Mouse (Mus musculus): ENCODE results near the gene Cdc123.
A peak's percentile ranks its signal among the peaks of the same experiment; 100 is the strongest.

The Cdc123 gene

DNA sequence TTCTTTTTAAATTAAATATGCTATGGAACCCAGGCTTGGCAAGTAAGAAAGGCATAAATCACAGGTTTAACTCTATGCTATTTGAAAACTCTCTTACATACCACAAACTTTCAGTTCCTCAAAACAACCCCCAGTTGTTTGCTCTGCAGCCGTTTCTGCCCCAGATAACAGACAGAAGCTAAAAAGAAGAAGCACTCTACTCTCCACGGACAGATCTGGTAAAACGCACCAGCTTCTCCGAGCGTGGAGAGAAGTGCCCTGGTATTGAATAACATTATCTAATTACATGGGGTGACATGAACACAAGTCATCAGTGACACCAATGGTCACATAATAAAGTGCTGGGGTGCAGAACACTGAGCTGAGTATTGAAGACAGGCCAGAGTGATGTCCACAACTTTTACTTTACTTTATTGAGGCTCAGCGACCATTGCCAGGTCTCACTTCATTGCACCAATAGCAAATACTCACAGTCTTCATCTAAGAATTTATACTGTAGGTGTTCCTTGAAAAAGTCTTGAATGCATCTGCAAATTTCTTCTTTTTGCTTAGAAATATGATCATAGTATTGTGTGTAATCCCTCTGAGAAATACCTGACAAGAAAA, 40.4 kb downstream of the Cdc123 start:
- no peak for DNase-seq (ENCODE audit: low read depth)

DNA sequence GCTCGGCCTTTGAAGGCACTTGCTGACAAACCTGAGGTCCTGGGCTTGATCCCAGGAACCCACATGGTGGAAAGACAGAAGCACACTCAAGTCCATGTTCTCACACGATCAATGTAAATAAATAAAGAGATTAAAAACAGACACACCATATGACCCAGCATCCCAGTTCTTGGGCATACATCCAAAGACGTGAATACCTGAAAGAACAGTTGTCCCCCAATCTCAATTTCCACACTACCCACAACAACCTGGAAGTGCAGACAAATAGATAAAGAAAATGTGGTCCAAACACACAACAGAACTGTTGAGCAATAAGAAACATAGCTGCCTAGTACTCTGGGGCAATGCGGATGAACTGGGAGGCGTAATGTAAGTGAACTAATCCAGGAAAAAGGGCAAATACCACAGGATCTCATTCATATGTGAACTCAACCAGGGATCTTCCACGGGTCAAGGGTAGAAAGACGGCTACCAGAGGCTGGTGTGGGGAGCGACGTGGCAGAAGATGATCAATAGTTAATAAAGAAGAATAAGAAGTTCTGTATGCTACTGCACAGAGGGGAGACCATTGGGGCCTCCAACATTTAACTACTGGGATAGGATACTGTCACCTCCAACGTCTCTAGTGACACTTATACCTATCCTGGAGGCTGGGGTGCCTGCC, 42.9 kb downstream of the Cdc123 start:
- no peak for DNase-seq (ENCODE audit: low read depth)

DNA sequence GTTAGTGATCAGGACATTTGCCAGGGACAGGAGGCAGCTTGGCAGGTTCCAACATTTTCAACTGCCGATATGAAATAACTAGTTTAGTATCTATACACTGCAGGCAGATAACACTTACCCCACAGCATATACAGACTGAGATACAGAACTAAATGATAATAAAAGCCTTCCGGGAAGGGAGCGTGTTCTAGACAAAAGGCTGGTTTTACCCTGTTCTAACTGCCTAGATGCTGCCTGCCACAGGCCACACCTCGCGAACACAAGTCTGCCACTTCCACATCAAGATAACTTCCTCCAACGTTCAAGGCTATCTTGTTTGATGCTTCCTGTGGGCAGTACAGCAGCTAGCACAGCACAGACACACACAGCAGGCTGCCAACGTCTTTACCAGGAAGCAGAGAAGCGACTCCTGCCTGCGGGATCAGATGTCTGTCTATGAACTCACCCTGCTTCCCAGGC, 43.8 kb downstream of the Cdc123 start:
- DNase-seq (ENCODE audit: low read depth): no peak

DNA sequence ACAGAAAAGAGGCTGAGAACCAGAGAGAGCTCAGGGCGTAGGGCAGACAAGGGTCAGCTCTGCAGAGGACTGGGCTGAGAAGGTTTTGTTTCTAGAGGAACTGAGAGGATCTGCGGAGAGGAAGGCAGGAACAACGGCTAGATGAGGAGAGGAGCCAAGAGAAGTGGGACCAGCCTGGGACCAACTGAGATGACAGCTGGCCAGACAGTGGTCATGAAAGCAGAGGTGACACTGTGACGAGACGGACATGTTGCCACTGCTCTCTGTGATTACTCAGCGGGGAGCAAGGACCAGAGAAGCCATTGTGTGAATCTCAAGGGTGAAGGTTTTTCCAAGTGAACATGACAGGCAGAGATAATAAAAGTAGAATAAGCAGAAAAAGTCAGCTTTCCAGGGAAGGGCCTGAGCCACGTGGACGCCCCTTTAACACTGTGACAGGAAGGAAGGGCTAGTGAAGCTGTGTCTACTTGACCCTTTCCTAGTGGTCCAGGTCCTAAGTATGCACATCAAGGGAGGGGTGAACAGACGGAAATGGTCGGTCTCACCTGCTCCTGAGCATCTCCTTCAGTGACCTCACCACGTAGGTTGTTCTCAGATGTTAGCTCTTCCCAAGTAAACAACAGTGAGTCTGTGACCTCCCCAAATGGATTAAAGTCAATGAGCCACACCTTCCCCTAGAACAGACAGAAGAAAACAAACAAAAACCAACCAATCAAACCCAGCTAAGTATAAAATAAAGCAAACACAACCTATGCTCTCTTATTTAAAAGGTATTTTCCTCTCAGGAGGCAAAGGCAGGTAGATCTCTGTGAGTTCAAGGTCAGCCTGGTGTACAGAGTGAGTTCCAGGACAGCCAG, 46.9 kb downstream of the Cdc123 start:
- no peak for DNase-seq (ENCODE audit: low read depth)

DNA sequence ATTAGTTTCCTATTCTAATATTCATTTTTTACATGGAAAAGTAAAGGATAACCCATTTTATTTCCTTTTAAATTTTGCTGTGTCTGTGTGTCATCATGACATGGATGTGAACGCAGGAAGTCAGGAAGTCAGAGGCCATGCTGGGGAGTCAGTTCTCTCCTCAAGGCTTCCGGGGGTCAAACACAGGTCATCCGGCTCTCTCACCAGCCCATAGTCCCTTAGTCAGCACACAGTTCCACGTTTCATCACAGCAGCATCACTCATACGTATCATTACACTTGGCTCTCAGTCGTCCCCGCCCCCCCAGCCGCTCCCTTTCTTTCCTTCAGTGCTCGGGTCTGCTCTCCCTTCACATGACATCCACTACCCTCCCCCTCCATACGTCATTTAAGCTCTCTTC, 51.2 kb downstream of the Cdc123 start:
- no peak for DNase-seq (ENCODE audit: low read depth)

DNA sequence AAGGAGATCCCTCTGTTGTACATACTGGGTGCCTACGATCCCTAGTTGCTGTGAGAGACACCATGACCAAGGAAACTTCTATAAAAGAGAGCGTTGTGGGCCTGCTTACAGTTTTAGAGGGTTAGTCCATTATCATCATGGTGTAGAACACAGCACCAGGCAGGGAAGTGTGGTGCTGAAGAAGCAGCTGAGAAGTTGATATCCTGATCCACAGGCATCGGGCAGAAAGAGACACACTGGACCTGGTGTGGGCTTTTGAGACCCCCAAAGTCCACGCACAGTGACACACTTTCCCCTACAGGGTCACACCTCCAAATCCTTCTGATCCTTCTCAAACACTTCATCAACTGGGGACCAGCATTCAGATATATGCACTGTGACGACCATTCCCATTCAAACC, 52.9 kb downstream of the Cdc123 start:
- no peak for DNase-seq (ENCODE audit: low read depth)

DNA sequence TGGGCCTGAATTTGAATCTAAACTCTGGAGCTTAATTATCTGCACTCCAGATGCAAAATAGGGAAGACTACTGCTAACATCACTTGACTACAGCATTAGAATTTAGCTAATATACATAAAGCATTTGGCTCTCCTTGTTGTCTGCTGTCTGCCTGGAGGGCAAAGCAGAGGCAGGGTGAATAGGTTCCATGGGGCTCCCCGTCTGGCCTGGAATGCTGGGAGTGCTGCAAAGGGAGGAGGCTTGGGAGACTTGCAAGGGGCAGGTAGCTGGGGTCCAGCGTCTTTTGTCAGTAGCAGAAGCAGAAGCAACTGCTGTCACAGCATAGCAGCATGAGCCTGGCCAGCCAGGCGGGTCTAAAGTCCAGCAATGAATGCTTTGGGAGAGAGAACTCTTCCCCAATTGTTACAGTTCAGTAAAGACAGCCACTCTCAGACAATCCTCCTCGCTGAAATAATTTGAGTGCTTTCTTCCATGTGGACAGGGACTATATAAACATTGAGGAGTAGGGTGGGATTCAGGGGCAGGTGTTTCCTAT, 55.3 kb downstream of the Cdc123 start:
- no peak for DNase-seq (ENCODE audit: low read depth)

DNA sequence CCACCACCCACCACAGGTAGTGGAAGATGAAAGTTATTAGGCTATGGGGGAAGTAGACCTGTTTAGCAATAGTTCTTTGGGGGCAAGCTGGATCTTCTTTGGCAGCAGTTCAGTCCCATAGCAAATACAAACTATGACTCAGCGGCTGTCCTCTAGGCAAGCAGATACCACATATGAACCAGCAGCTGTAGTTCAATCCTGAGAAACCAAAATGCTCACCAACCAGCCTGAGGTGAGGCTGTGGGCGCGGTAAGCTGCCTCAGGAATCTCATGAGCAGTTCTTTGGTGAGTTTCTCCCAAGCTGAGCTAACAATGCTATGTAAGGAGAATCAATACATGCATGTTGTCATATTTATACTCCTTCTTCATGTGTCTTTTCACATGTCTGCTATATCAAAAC, 57.6 kb downstream of the Cdc123 start:
- no peak for DNase-seq (ENCODE audit: low read depth)

DNA sequence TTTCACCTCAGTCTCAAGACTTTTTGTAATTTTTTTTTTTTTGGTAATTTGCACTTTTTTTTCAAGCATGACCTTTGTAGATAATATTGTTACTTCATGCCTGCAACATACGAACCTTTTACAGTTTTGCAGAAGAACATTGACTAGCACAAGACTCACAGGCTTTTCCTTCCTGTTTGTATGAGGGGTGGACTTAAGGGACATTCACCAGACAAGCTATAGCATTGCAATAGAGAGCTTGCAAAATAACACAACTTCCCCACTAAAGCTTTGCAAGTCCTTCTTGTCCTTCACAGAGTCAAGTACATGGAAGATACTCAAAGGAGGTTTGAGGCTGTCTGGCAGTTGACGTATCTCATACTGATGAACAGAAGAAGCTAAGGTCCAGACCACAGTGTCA, 72.5 kb downstream of the Cdc123 start:
- DNase-seq (ENCODE audit: low read depth): no peak

DNA sequence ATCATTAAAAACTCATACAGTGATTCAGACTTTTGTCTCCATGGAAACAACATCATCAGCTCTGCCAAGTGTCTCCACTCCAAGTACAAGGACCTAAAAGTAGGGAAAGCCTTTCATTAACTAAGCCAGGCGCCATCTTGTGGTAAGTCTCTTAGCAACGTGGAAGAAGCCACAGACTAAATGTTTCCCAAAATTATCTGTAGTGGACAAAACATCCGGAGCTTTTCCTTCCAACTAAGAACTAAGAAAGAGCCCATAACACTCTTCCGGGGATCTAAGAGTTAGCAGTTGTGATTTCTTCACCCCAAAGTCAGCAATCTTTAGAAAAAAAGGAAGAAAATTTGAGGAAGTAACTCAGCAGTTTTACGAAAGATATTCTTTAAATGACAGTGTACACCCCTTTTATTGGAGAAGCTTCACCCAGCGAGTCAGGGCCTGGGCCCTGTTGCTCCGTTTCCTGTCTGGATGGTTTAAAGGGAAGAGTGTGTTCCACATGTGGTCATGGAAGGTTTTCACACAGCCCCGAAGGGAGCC, 74.2 kb downstream of the Cdc123 start:
- peak; percentile 92 for DNase-seq (ENCODE audit: low read depth)

DNA sequence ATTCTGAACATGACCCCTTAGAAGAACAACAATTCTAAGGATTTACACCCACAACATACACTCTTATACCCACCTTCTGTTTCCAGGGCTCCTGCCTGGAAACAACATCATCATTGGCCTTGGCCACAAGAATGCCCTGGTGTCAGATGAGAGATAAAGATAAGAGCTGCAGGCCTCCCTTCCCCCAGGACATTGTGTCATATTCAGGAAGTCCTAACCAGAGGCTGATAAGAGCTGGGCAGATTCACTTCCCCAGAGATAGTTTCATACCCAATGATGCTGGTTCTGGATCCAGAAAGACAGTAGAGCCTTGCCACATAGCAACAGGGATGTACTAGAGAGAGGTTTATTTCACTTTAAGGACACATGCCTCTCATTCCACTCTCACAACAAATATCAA, 75.3 kb downstream of the Cdc123 start:
- no peak for DNase-seq (ENCODE audit: low read depth)

DNA sequence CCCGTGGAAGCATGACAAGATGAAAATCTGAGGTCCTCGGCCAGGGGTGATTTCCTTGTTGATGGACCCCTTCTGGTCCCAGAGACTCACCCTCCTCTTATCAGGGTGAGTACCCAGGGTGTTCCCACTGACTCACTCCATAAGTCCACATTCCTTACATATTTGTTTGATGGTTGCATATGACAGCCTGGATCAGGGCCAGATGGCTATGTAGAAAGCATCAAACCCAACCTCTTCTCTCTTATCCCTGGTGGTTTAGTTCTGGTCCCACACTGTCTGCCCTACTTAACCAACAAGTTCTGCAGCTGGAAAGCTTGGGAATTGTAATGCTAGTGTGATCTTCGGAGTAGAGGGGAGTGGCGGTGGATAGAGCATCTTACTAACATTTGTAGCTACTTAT, 76.0 kb downstream of the Cdc123 start:
- peak; percentile 65 for DNase-seq (ENCODE audit: low read depth)

DNA sequence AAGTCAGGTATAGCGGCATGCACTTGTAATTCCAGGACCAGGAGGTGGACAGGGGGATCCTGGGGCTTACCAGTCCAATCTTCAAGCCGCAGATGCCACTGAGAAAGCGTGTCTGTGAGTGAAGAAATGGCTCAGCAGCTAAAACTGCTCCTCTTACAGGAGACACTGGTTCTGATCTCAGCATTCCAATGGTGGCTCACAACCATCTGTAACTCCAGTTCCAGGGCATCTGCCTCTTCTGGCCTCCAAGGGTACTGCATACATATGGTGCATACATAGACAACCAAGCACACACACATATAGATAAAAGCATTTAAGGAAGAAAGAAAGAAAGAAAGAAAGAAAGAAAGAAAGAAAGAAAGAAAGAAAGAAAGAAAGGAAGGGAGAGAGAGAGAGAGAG, 82.9 kb downstream of the Cdc123 start:
- no peak for DNase-seq (ENCODE audit: low read depth)

DNA sequence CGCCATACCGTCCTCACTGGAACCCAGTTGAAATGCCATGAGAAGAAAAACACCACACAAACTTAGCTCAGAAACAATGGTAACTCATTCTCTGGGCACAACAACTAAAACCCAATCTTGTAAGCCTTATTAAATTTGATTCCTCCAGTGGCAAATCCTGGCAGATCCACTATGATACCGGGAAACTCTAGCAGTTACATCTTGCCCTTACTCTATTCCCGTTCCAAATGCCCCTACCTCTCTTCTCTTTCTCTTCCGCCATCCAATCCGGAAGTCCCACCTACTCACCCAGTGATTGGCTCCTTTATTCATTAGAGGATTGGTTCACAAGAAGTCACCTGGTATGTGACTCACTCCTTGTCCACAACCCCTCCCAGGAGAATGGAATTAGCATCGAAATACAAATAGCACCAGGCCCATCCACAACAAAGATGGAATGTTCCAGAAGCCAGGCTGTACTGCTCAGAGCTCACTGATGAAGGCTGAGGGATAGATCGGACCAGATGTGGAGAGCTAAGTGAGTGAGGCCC, 84.4 kb downstream of the Cdc123 start:
- no peak for DNase-seq (ENCODE audit: low read depth)

DNA sequence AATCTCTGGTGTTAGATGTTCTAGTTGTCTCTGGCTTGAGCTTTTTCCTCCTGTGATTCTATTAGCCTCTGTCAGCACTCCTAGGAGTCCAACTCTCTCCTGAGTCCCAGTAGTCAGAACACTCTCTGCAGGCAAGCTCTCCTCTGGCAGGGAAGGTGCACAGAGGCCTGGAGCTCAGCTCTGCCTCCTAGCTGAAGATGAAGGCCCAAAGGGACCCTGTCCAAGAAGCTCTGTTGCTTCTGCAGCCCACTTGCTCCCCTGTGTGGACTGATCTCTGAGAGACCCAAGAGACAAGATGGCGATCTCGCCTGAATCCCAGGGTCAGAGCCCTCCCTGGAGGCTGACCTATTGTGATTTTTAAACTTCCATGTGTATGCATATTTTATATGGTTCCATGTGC, 86.4 kb downstream of the Cdc123 start:
- no peak for DNase-seq (ENCODE audit: low read depth)

DNA sequence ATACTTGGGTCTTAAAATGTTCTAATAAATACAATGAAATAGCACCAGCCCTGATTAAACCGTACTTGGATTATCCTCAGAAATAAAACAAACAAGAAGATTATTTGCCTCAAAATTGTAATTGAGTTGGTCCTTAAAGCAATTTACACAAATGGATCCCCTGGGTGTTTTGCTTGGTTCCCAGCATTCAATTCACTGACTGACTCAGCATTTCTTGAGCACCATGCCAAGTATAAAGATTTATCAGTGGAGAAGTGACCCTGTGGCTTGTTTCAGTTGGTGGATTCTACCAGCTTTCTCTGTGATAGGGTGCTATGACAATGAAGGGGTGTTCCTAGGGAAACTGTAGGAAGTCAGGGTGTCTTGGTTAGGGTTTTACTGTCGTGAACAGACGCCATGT, 94.1 kb downstream of the Cdc123 start:
- no peak for DNase-seq (ENCODE audit: low read depth)

DNA sequence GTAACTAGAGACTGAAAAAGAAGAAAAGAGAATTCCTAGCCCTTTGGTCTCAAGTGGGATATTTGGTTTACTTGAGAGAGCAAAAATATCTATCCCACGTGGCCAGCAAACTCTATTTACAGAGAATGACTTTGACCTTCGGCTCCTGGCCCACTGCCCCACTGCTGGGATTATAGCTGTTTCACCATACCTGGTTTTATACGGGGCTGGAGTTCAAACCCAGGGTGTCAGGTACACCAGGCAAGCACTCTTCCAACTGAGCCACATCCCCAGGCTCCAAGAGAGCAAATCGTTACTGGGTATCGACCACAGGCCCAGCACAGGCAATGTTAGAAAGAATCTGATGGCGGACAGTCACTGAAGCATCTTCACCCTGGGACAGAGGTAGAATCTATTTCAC, 95.8 kb downstream of the Cdc123 start:
- DNase-seq (ENCODE audit: low read depth): no peak

DNA sequence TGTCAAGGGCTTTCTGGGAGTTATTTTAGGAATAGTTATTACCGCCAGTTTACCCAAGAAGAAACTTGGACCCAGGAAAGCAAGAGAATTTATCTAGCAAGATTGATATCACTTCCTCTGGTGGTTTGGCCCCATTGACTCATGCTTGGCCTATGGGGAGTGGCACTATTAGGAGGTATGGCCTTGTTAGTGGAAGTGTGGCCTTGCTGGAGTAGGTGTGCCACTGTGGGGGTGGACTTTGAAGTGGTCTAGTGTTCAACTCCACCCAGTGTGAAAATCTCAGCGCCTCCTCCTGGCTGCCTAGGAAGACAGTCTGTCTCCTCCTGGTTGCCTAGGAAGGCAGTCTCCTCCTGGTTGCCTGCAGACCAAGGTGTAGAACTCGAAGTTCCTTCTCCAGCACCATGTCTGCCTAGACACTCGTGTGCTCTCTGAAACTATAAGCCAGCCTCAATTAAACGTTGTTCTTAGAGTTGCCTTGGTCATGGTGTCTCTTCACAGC, 97.4 kb downstream of the Cdc123 start:
- DNase-seq (ENCODE audit: low read depth): no peak

DNA sequence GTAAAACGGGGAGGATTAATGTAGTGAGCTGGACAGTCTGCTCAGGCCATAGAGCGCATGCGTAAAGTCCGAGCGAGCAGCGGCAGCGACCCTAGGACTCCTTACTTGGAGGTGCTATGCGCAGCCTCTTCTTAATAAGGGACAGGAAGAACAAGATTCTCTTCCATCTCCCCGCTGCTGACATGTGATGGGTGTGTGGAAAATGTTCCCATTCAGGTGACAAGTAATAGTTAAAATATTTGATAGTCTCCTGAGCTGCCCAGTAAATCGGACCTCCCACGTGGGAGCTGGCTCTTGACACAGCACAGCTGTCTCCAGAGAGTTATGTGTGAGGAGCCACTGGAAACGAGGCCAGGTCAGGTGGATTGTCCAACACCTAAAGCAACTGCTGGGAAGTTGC, 98.4 kb downstream of the Cdc123 start:
- no peak for DNase-seq (ENCODE audit: low read depth)
